Mouse (Mus musculus) hindbrain, embryonic 11.5 days (tissue): ENCODE data around the gene Chpf2. TPM values are rescaled to one million over a fixed set of nuclear protein-coding genes. Genes with fewer than 3 reads are reported as not detected.

ENCODE experiments used
- ATAC-seq: fragments of 200-750 bp; cut with Nextera tagmentation; 2 replicates; pipeline ENCODE4 v1.8.0; 2017; ENCODE audit warnings: mild to moderate bottlenecking, moderate TSS enrichment, moderate library complexity; ENCODE audit not compliant: low FRiP score
- DNase-seq: peaks from one replicate; pipeline ENCODE4 v3.0.0-alpha.2; 2015; ENCODE audit warnings: low spot score
- H3K27ac ChIP-seq: fragments of 300-500 bp; sonication (generic); 2 replicates; pipeline ENCODE4 v1.5.1; 2014; ENCODE audit warnings: mild to moderate bottlenecking, low read depth, low read length
- H3K27me3 ChIP-seq: fragments of 300-500 bp; sonication (generic); 2 replicates; pipeline ENCODE4 v1.6.1; 2014; ENCODE audit warnings: mild to moderate bottlenecking, low read length, moderate library complexity, mixed read lengths; ENCODE audit not compliant: control insufficient read depth, insufficient read depth
- H3K36me3 ChIP-seq: fragments of 300-500 bp; sonication (generic); 2 replicates; pipeline ENCODE4 v1.6.1; 2014; ENCODE audit warnings: mild to moderate bottlenecking, low read length, moderate library complexity, mixed read lengths; ENCODE audit not compliant: control insufficient read depth, insufficient read depth
- H3K4me1 ChIP-seq: fragments of 300-500 bp; sonication (generic); replicated peaks from 2 replicates; pipeline ENCODE4 v1.6.1; 2014; ENCODE audit warnings: low read length, mixed read lengths; ENCODE audit not compliant: control insufficient read depth, insufficient read depth
- H3K4me2 ChIP-seq: fragments of 300-500 bp; sonication (generic); replicated peaks from 2 replicates; pipeline ENCODE4 v1.6.1; 2014; ENCODE audit warnings: mild to moderate bottlenecking, low read depth, low read length
- H3K4me3 ChIP-seq: fragments of 300-500 bp; sonication (generic); 2 replicates; pipeline ENCODE4 v1.5.1; 2014; ENCODE audit warnings: low read depth, low read length
- H3K9ac ChIP-seq: fragments of 300-500 bp; sonication (generic); 2 replicates; pipeline ENCODE4 v1.6.1; 2014; ENCODE audit warnings: low read depth, low read length
- H3K9me3 ChIP-seq: fragments of 300-500 bp; sonication (generic); 2 replicates; pipeline ENCODE4 v1.6.1; 2016; ENCODE audit warnings: low read length; ENCODE audit not compliant: control insufficient read depth
- WGBS: fragments of 180-500 bp; shearing (Covaris S2); extraction: QIAGEN DNeasy Blood & Tissue Kit; methylation state at CpG from one replicate; pipeline ENCODE4 v1.1.7; 2014; 5-methylcytosine and 5-hydroxymethylcytosine counted together
- polyA plus RNA-seq: library from polyadenylated mRNA; unstranded; fragments of >200 nt; fragmentation: Nextera tagmentation; extraction: Ambion mirVana; gene quantifications from 2 replicates; pipeline ENCODE4 v1.2.1, GENCODE M21; 2014

The Chpf2 gene
- polyA plus RNA-seq, 1 experiment from 2014 or later = 8.6 TPM

DNA sequence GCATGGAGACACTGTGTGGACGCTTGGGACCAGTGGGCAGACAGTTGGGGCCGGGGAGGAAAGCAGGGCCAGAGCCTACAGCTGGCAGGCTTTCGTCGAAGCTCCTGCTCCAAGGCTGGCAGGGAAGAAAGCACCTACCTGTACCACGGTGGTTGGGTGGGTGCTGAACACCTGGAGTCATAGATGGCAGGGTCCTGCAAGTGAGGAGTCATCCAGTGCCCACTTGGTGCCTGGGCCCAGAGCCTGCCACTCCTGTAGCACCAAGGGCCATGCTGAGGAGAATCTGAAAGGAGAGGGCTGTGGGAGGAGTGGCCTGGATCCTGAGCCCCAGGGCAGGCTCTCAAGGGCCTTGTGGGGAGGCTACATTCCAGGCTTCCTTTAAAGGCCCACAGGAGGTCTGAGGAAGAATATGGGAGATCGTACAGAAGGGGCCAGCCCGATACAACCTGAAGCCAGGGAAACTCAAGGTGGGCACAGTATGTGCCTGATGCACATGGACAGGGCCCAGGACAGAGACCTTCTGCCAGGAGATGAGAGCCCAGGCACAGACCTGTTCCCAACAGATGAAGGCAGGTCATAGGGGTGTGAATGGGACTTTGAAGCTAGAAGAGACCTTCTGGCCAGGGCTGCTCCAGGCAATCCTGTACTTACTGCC is 36.0 kb downstream of the Chpf2 start:
- H3K36me3 ChIP-seq = no peaks in the 10 kb centered on the region
- peaks cover 7% of the 10 kb centered on the region for H3K27me3 ChIP-seq
- DNase-seq = no peak
- no peak for ATAC-seq
- H3K4me3 ChIP-seq = no peak overlapping the region
- no peak overlapping the region for H3K9ac ChIP-seq
- no peak overlapping the region for H3K27ac ChIP-seq
- no peak overlapping the region for H3K4me2 ChIP-seq
- no peaks in the 10 kb centered on the region for H3K4me1 ChIP-seq
- 70% methylated on average over 7 of the region's 7 CpGs for WGBS
- no peaks in the 10 kb centered on the region for H3K9me3 ChIP-seq

DNA sequence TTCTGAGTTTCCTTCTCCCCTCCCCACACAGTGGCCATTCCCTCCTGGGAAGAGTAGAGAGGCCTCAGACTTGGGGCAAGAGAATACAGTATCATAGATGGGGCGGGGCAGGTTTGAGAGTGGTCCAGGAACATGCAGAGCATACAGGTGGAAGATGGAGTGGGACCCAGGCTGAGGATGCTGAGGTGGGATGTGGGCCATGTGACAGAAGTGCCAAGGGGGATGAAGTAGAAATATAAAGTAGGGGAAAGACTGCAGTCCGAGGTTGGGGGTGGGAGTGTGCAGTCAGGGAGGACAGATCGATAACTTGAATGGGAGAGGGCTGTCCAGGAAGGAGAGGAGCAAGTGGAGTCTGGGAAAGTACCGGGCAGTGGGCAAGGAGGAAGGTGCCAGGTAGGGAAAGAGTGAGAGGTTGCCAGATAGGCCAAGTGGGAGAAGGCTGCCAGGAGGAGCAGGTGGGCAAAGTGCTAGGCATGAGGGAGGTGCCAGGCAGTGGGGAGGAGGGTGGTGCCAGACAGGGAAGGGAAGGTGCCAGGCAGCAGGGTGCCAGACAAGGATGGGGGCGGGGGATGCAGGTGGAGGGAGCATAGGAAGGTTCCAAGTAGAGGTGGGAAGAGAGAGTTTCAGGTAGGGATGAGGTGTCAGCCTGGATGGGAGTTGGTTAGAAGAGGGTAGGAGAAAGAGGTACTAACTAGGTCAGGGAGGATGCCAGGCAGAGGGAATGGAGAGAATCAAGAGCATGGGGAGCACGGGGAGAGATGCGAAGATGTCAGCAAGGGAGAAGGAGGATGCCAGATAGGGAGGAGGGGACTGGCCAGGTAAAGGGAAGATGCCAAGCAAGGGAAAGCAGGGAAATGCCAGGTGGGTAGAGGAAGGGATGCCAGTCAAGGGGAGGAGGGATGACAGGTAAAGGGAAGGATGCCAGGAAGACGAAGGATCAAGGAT is 36.8 kb downstream of the Chpf2 start:
- whole genome bisulfite sequencing = 42% methylated on average over 8 of the region's 8 CpGs
- ATAC-seq = no peak
- Histone ChIP-seq H3K27ac (no peak overlapping the region), H3K4me3 (peak overlapping the region; percentile 51), H3K4me1 (no peaks in the 10 kb centered on the region), H3K36me3 (no peaks in the 10 kb centered on the region), H3K9me3 (no peaks in the 10 kb centered on the region), H3K9ac (peak overlapping the region; percentile 79; the same call in 1 of the 2 replicates), H3K4me2 (peak overlapping the region; percentile 85; the same call in 1 of the 2 replicates), H3K27me3 (peaks cover 7% of the 10 kb centered on the region)
- no peak for DNase-seq

DNA sequence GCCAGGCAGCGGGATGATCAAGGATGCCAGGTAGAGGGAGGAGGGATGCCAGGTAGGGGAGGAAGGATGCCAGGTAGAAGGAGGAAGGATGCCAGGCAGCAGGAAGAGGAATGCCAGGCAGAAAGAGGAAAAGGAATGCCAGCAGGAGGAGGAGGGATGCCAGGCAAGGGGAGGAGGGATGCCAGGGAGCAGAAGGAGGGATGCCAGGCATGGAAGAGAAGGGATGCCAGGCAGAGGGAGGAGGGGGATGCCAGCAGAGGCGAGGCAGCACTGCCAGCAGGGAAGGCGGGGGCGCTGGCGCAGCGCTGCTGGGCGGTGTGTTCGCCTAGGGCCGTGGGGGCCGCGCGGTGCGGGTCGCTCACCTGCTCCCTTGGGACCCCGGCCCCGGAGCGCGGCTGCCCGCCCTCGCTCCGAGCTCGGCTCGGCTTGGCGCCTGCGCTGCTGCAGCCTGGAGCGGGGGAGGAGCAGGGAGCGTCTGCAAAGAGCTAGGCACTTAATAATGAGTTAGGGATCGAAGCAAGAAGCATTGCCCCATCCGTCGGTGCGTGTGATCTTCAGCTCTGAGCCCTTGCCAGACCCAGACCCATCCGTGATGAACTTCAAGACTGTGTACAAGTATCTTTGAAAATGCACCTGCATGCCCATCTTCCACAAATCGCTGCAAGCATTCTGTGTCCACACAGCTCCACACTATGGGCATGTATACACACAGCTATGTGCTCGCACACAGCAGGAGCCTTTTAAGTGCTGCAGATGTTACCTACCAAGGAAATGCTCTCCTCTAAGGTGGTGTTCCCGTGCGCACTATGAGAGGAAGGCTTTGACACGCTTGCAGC is 37.7 kb downstream of the Chpf2 start, which contains the start of gene Smarcd3:
Gene Smarcd3, minus strand, starts transcription at position 426 of the 836 bp plus-strand sequence.
- DNase-seq = peak; percentile 80
- ATAC-seq = peak; percentile 82
- Histone ChIP-seq H3K4me3 (peak within 1 kb of the TSS; percentile 51), H3K9ac (peak within 1 kb of the TSS; percentile 79), H3K27ac (no peak within 1 kb of the TSS), H3K27me3 (peaks cover 7% of the 10 kb centered on the region), H3K4me1 (no peaks in the 10 kb centered on the region), H3K9me3 (no peaks in the 10 kb centered on the region), H3K4me2 (peak within 1 kb of the TSS; percentile 85), H3K36me3 (no peaks in the 10 kb centered on the region)
- 5% methylated on average over 37 of the region's 37 CpGs for WGBS

DNA sequence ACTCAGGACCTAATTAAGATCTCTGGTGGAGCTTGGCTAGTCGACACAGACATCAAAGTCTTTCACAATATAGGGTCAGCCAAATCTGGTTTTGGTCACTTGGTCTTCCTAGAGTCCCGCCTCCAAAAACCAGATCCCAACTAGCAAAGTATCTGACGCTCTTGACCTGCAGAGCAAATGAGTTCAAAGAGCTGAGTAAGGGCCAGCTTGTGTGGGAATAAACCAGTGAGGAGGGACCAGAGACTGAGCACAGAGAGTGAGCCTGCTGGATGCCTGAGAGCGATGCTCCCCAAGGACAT is 38.2 kb downstream of the Chpf2 start:
- H3K9ac ChIP-seq = no peak overlapping the region
- WGBS = 30% methylated on average over 4 of the region's 4 CpGs
- H3K9me3 ChIP-seq = no peaks in the 10 kb centered on the region
- H3K27ac ChIP-seq = no peak overlapping the region
- H3K36me3 ChIP-seq = no peaks in the 10 kb centered on the region
- H3K4me3 ChIP-seq = no peak overlapping the region
- H3K4me1 ChIP-seq = no peaks in the 10 kb centered on the region
- peaks cover 7% of the 10 kb centered on the region for H3K27me3 ChIP-seq
- 0 out of 2 replicates have a peak, but pooled peaks have one; percentile 15 for ATAC-seq
- no peak for DNase-seq
- peak overlapping the region; percentile 85; the same call in 1 of the 2 replicates for H3K4me2 ChIP-seq

DNA sequence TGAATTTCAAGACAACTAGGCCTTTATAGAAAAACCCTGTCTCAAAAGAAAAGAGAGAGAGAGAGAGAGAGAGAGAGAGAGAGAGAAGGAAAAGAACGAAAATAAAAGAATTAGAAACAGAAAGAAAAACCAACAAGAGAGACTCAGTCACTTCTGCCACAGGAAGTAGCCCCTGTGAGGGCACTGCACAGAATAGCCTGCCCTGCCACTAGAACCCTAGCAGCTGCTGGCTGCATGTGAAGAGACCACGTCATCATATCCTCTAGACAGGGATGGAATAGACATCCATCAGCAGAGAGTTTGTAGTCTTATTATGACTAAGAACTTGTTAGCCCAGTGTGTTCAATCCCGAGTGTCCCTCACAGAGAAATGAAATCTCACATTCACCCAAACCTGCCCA is 43.2 kb downstream of the Chpf2 start:
- 70% methylated on average over 3 of the region's 3 CpGs for WGBS
- ATAC-seq (no peak), DNase-seq (no peak)

DNA sequence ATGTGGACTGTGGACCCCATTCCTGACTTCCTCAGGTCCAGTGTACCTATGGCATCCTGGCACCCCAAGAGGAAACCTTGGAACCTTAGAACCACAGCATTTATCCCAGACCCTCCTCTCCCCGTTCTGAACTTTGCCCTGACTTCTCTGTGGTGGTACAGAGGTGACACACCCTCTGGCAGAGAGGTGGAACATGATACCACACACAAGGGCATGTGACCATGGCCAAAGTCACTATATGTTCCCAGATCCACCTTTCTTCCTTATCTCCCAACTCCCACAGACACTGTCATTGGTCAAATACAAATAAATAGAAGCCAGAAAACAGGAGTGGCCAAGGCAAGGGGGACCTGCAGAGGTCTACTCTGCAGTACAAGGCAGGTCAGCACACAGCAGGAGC is 48.6 kb downstream of the Chpf2 start:
- Histone ChIP-seq H3K9me3 (no peaks in the 10 kb centered on the region), H3K27me3 (no peaks in the 10 kb centered on the region), H3K4me3 (no peak overlapping the region), H3K9ac (no peak overlapping the region), H3K4me2 (no peak overlapping the region), H3K27ac (no peak overlapping the region), H3K36me3 (no peaks in the 10 kb centered on the region), H3K4me1 (no peaks in the 10 kb centered on the region)
- ATAC-seq (no peak), DNase-seq (no peak)
- 50% methylated on average over 1 of the region's 1 CpGs for WGBS

More for the DNA sequence above, 43.2 kb downstream of the Chpf2 start:
- Histone ChIP-seq H3K27me3 (no peaks in the 10 kb centered on the region), H3K36me3 (no peaks in the 10 kb centered on the region), H3K9ac (no peak overlapping the region), H3K9me3 (no peaks in the 10 kb centered on the region), H3K27ac (no peak overlapping the region), H3K4me2 (no peak overlapping the region), H3K4me1 (no peaks in the 10 kb centered on the region), H3K4me3 (no peak overlapping the region)

DNA sequence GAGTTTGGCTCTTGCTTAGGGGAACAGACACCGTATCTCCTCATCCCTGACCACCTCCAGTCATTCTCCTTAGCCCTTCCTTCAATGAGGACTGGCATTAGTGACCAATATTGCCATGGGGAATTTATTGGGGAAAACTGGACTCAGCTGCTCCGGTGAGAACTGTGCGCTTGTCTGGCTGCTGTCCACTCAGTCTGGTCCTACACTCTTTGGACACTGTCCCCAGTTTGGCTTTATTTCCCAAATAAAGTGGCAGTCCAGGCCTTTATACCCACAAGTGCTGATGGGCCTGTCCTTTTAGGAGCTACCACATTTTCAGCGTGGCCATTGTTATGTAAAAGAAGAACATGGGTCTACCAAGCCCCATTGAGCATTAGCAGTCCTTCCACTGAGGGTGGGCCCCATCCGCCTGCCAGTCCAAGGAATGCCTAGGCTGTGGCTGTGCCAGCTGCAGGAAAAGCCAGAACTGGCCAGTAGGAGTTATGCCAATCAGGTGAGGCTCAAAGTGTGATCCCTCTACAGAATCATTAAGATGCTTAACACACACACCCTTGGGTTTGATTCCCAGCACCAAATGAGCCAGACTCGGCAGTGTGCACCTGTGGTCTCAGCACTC is 49.1 kb downstream of the Chpf2 start:
- no peaks in the 10 kb centered on the region for H3K36me3 ChIP-seq
- H3K4me1 ChIP-seq = no peaks in the 10 kb centered on the region
- DNase-seq (no peak), ATAC-seq (no peak)
- 66% methylated on average over 6 of the region's 6 CpGs for WGBS
- no peak overlapping the region for H3K4me2 ChIP-seq
- no peak overlapping the region for H3K27ac ChIP-seq
- H3K9me3 ChIP-seq = no peaks in the 10 kb centered on the region
- no peak overlapping the region for H3K4me3 ChIP-seq
- H3K9ac ChIP-seq = no peak overlapping the region
- H3K27me3 ChIP-seq = no peaks in the 10 kb centered on the region

DNA sequence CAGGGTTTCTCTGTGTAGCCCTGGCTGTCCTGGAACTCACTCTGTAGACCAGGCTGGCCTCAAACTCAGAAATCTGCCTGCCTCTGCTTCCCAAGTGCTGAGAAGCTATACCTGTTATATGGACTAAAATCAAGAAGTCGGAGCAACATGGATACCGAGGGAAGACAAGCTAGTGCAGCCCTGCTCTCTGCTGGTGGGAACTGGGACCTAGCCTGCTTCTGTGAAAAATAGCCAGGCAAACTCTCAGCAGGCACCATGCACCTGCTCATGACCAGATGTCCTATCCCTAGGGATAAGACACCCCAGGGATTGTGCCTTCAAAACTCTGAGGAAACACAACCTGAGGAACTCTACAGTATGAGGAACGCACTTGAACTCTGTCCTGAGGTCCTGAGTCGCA is 50.4 kb downstream of the Chpf2 start:
- H3K27ac ChIP-seq = no peak overlapping the region
- no peak overlapping the region for H3K9ac ChIP-seq
- H3K27me3 ChIP-seq = no peaks in the 10 kb centered on the region
- H3K4me3 ChIP-seq = no peak overlapping the region
- DNase-seq (no peak), ATAC-seq (no peak)
- 83% methylated on average over 4 of the region's 4 CpGs for WGBS
- H3K4me1 ChIP-seq = no peaks in the 10 kb centered on the region
- no peaks in the 10 kb centered on the region for H3K9me3 ChIP-seq
- no peaks in the 10 kb centered on the region for H3K36me3 ChIP-seq
- no peak overlapping the region for H3K4me2 ChIP-seq
